Mouse (Mus musculus) C2C12 (cell line): Measurements from ENCODE around the gene Zfp579.

ENCODE experiments used
- CTCF ChIP-seq: IDR thresholded peaks from one replicate; pipeline ENCODE4 v1.5.1; 2011; ENCODE audit not compliant: control insufficient read depth, insufficient read depth, insufficient read length
- MAX ChIP-seq: IDR thresholded peaks from one replicate; pipeline ENCODE4 v1.6.1; 2011; ENCODE audit warnings: mild to moderate bottlenecking, control low read depth
- USF1 ChIP-seq: IDR thresholded peaks from one replicate; pipeline ENCODE4 v1.6.1; 2011; ENCODE audit warnings: low read depth, mild to moderate bottlenecking, control low read depth, moderate library complexity

- TF ChIP-seq CTCF (no peak), USF1 (no peak), MAX (no peak)
These were observed 20.1 kb upstream of the Zfp579 start for GRCm38 (mm10) chr7:5016057-5016456.
